Mouse (Mus musculus) cerebellum, adult 2 months (tissue): Measurements from ENCODE around the gene Gk5. TPM values are rescaled to one million over a fixed set of nuclear protein-coding genes. Genes with fewer than 3 reads are reported as not detected.

Experiments used
- DNase-seq, 2 experiments: peaks; one replicate each; pipeline ENCODE4 v3.0.0; 2021
- H3K27ac ChIP-seq: fragments of 200-500 bp; 2 replicates; pipeline ENCODE4 v1.5.1; 2012; ENCODE audit warnings: low read length, control low read depth, inconsistent platforms; ENCODE audit not compliant: insufficient read depth
- H3K27me3 ChIP-seq: fragments of 200-500 bp; 2 replicates; pipeline ENCODE4 v1.6.1; 2012; ENCODE audit warnings: inconsistent platforms, mild to moderate bottlenecking, low read length, moderate library complexity; ENCODE audit not compliant: control insufficient read depth, insufficient read depth
- H3K4me1 ChIP-seq: fragments of 200-500 bp; 2 replicates; pipeline ENCODE4 v1.6.1; 2011; ENCODE audit warnings: low read length; ENCODE audit not compliant: control insufficient read depth, insufficient read depth
- H3K4me3 ChIP-seq: fragments of 200-500 bp; replicated peaks from 2 replicates; pipeline ENCODE3; 2011; ENCODE audit warnings: mild to moderate bottlenecking, low read depth, low read length, control low read depth; ENCODE audit not compliant: insufficient read depth
- CTCF ChIP-seq: fragments of 200-500 bp; IDR thresholded peaks from 2 replicates; pipeline ENCODE4 v1.5.1; 2011; ENCODE audit warnings: low read depth, mild to moderate bottlenecking, control low read depth, low read length, moderate library complexity, borderline replicate concordance; ENCODE audit not compliant: insufficient read depth
- POLR2A ChIP-seq: fragments of 200-500 bp; IDR thresholded peaks from 2 replicates; pipeline ENCODE4 v1.6.1; 2011; ENCODE audit warnings: low read length, control low read depth, borderline replicate concordance; ENCODE audit not compliant: insufficient read depth
- WGBS: fragments of 180-500 bp; shearing (Covaris S2); methylation state at CpG from one replicate; pipeline ENCODE4 v1.1.7; 2018; 5-methylcytosine and 5-hydroxymethylcytosine counted together
- polyA plus RNA-seq: library from polyadenylated mRNA; depleted of rRNA; stranded (reverse); fragments of >200 nt; gene quantifications from 2 replicates; pipeline ENCODE4 v1.2.3, GENCODE M21; 2012

The Gk5 gene
- polyA plus RNA-seq, 1 experiment: 1.7 TPM

GRCm38 (mm10) chr9:96195885-96196622 is 76.9 kb downstream of the Gk5 start, which contains the start of gene Tfdp2:
Tfdp2 (plus strand) TSS chr9:96196275.
- TF ChIP-seq CTCF (no peak), POLR2A (peak; percentile 57; the same call in 1 of the 2 replicates)
- Histone ChIP-seq H3K27ac (peak within 1 kb of the TSS; percentile 60), H3K4me3 (peak within 1 kb of the TSS; percentile 95), H3K4me1 (peaks cover 6% of the 10 kb centered on the region; the same call in 1 of the 2 replicates), H3K27me3 (no peaks in the 10 kb centered on the region)
- peak; percentile 88 to 91 for DNase-seq
- whole genome bisulfite sequencing: under 1% methylated on average over 78 of the region's 81 CpGs

- under 1% methylated on average over 20 of the region's 20 CpGs for WGBS
- H3K27ac ChIP-seq: peak overlapping the region; percentile 60
- TF ChIP-seq CTCF (no peak), POLR2A (no peak)
- peaks cover 6% of the 10 kb centered on the region; the same call in 1 of the 2 replicates for H3K4me1 ChIP-seq
- peak; percentile 59 to 68 for DNase-seq
- H3K4me3 ChIP-seq: peak overlapping the region; percentile 95
- no peaks in the 10 kb centered on the region for H3K27me3 ChIP-seq
These were observed 77.5 kb downstream of the Gk5 start for GRCm38 (mm10) chr9:96196636-96197181.

- TF ChIP-seq POLR2A (no peak), CTCF (no peak)
- Histone ChIP-seq H3K27me3 (no peaks in the 10 kb centered on the region), H3K4me3 (no peak overlapping the region), H3K4me1 (peaks cover 6% of the 10 kb centered on the region; the same call in 1 of the 2 replicates), H3K27ac (no peak overlapping the region)
- no peak for DNase-seq
- WGBS: 67% methylated on average over 9 of the region's 9 CpGs
These were observed 78.6 kb downstream of the Gk5 start for GRCm38 (mm10) chr9:96197806-96198205.

- TF ChIP-seq CTCF (no peak), POLR2A (no peak)
- Histone ChIP-seq H3K4me1 (no peaks in the 10 kb centered on the region), H3K27me3 (no peaks in the 10 kb centered on the region), H3K4me3 (no peak overlapping the region), H3K27ac (no peak overlapping the region)
- no peak for DNase-seq
- WGBS: 82% methylated on average over 3 of the region's 3 CpGs
These were observed 84.5 kb downstream of the Gk5 start for GRCm38 (mm10) chr9:96203663-96204062.

GRCm38 (mm10) chr9:96207428-96207827 is 88.3 kb downstream of the Gk5 start:
- no peak for DNase-seq
- Histone ChIP-seq H3K4me3 (no peak overlapping the region), H3K4me1 (no peaks in the 10 kb centered on the region), H3K27me3 (no peaks in the 10 kb centered on the region), H3K27ac (no peak overlapping the region)
- TF ChIP-seq POLR2A (no peak), CTCF (no peak)
- 95% methylated on average over 3 of the region's 3 CpGs for WGBS

GRCm38 (mm10) chr9:96213036-96213645 is 94.0 kb downstream of the Gk5 start:
- no peak overlapping the region for H3K4me3 ChIP-seq
- H3K27ac ChIP-seq: no peak overlapping the region
- DNase-seq: no peak
- WGBS: 88% methylated on average over 3 of the region's 3 CpGs
- no peaks in the 10 kb centered on the region for H3K27me3 ChIP-seq
- TF ChIP-seq CTCF (no peak), POLR2A (no peak)
- H3K4me1 ChIP-seq: no peaks in the 10 kb centered on the region

GRCm38 (mm10) chr9:96214171-96214570 is 95.0 kb downstream of the Gk5 start:
- Histone ChIP-seq H3K27ac (no peak overlapping the region), H3K27me3 (no peaks in the 10 kb centered on the region), H3K4me3 (no peak overlapping the region), H3K4me1 (peaks cover 1% of the 10 kb centered on the region; the same call in 1 of the 2 replicates)
- no peak for DNase-seq
- WGBS: 95% methylated on average over 2 of the region's 2 CpGs
- no peak for TF ChIP-seq POLR2A
- no peak for TF ChIP-seq CTCF
